Mouse (Mus musculus): Measurements from ENCODE around the gene Sept10. TPM values are rescaled to one million over a fixed set of nuclear protein-coding genes. Genes with fewer than 3 reads are reported as not detected.

Gene Sept10
- total and polyA plus RNA-seq, 2 experiments from 2014 or later: 7.3 to 8.4 TPM

DNA sequence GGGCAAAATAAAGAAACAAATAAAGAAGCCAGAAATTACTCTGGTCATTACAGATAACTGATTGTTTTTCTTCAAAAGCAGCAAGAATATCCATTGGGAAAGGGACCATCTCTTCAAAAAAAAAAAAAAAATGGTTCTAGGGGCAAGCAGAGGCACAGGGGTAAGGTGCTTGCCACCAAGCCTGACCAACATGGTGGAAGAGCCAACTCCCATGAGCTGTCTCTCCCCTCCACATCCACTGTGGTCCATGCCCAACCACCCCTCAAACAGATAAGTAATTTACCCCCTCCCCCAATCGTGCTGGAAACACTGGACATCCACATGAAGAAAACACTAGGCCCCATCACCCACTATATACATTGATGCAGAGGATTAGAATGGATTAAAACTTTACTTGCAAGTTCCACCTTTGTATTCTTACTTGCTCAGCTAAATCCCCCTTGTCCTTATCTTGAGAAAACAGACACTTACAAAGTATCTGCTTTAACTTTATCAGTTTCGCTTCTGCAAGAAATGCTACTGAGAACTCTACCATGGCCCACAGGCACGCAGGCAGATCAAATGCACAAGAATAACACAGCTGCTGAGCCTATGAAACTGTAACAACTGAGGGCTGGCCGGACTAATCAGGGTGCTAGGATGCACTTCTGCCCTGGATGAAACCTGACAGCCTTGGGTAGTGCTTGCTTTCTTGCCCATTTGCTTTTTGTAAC lies 59.3 kb downstream of the Sept10 start:
- 50% methylated on average over 4 of the region's 4 CpGs for WGBS
- no peak overlapping the region for H3K4me3 ChIP-seq (ENCODE audit: low read depth, low read length)
- H3K4me1 ChIP-seq (ENCODE audit: insufficient read depth, low read length): no peaks in the 10 kb centered on the region
- no peaks in the 10 kb centered on the region for H3K36me3 ChIP-seq (ENCODE audit: insufficient read depth, low read length)
- DNase-seq (ENCODE audit: low spot score) (no peak), ATAC-seq (ENCODE audit: low FRiP score) (no peak)
- no peak overlapping the region for H3K4me2 ChIP-seq (ENCODE audit: low read depth, low read length, poor library complexity, severe bottlenecking)
- no peaks in the 10 kb centered on the region for H3K27me3 ChIP-seq (ENCODE audit: insufficient read depth, low read length)
- H3K9me3 ChIP-seq (ENCODE audit: low read length): no peaks in the 10 kb centered on the region
- no peak overlapping the region for H3K27ac ChIP-seq (ENCODE audit: low read depth, low read length)
- no peak for TF ChIP-seq CTCF (IDR thresholded peaks at IDR 0.05)
- no peak overlapping the region for H3K9ac ChIP-seq (replicated peaks; ENCODE audit: low read length, poor library complexity, severe bottlenecking)

GRCm38 (mm10) chr10:59158627-59159026 lies 63.0 kb downstream of the Sept10 start:
- DNase-seq (ENCODE audit: low spot score): no peak
- WGBS: 78% methylated on average over 3 of the region's 3 CpGs
- Histone ChIP-seq H3K9ac (replicated peaks; ENCODE audit: low read length, poor library complexity, severe bottlenecking) (no peak overlapping the region), H3K4me1 (ENCODE audit: insufficient read depth, low read length) (no peaks in the 10 kb centered on the region), H3K4me2 (ENCODE audit: low read depth, low read length, poor library complexity, severe bottlenecking) (no peak overlapping the region), H3K27ac (ENCODE audit: low read depth, low read length) (no peak overlapping the region), H3K27me3 (ENCODE audit: insufficient read depth, low read length) (no peaks in the 10 kb centered on the region), H3K36me3 (ENCODE audit: insufficient read depth, low read length) (no peaks in the 10 kb centered on the region), H3K4me3 (ENCODE audit: low read depth, low read length) (no peak overlapping the region), H3K9me3 (ENCODE audit: low read length) (no peaks in the 10 kb centered on the region)
- ATAC-seq (ENCODE audit: low FRiP score): no peak
- TF ChIP-seq CTCF (IDR thresholded peaks at IDR 0.05): no peak

DNA sequence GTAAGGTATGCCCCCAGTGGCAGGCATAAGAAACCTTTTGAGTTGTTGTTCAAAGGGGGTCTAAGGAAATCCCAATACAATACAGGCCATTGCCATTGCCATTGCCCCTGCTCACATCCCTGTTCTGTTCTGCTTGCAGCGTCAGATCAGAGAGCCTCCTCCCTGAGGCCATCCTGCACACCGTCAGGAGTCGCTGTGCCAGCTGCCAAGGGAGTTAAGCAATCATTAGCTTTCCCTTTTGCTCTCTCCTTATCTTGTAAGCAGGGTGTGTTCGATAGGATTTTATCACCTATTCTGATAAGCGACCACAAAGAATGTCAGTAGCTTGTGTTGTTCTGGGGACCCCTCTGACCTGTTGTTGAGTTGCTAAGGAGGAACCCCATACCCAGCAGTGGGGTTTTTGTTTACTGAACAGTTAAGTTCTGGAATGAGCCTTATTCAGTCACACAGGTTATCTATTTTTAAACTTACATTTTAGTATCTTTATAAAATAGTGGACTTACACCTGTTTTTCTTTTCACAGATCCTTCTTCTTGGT lies 69.0 kb downstream of the Sept10 start:
- Histone ChIP-seq H3K4me3 (ENCODE audit: low read depth, low read length) (no peak overlapping the region), H3K4me1 (ENCODE audit: insufficient read depth, low read length) (no peaks in the 10 kb centered on the region), H3K27me3 (ENCODE audit: insufficient read depth, low read length) (no peaks in the 10 kb centered on the region), H3K27ac (ENCODE audit: low read depth, low read length) (no peak overlapping the region), H3K9me3 (ENCODE audit: low read length) (no peaks in the 10 kb centered on the region), H3K9ac (replicated peaks; ENCODE audit: low read length, poor library complexity, severe bottlenecking) (no peak overlapping the region), H3K4me2 (ENCODE audit: low read depth, low read length, poor library complexity, severe bottlenecking) (no peak overlapping the region), H3K36me3 (ENCODE audit: insufficient read depth, low read length) (no peaks in the 10 kb centered on the region)
- 65% methylated on average over 5 of the region's 5 CpGs for WGBS
- DNase-seq (ENCODE audit: low spot score) (no peak), ATAC-seq (ENCODE audit: low FRiP score) (no peak)
- TF ChIP-seq CTCF (IDR thresholded peaks at IDR 0.05): peak; percentile 28

DNA sequence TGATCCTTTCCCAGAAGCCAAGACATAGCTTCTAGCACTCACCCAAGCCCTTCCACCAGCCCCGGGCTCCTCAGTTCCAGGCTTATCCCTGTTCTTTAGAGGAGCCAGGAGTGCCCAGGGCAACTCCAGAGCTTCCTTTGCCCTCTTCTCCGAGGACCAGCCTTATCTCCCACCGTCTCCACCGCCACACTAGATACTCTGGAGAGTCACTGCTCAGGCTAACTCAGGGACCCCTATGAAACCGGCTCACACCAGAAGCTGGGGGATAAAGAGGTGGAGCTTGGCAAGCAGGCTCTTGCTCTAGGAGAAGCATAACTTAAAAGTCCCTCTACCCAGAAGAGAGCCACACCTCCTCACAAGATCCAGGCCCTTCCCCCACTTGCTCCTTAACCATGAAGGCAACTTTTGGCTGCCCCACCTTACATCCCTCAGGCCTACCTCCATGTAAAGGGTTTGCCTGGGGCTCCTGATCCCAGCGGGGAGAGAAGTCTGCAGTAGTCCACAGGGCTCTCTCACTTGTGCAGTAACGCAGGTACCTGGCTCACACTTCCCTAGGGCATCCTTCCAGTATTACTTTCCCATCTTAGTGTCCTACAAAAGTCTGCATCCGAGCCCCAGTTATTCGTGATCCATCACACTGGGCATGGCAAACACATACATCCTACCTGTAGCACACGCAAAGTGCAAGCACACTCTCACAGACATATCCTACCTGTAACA lies 70.5 kb downstream of the Sept10 start:
- Histone ChIP-seq H3K9ac (replicated peaks; ENCODE audit: low read length, poor library complexity, severe bottlenecking) (no peak overlapping the region), H3K27me3 (ENCODE audit: insufficient read depth, low read length) (no peaks in the 10 kb centered on the region), H3K4me2 (ENCODE audit: low read depth, low read length, poor library complexity, severe bottlenecking) (no peak overlapping the region), H3K4me3 (ENCODE audit: low read depth, low read length) (no peak overlapping the region), H3K9me3 (ENCODE audit: low read length) (no peaks in the 10 kb centered on the region), H3K27ac (ENCODE audit: low read depth, low read length) (no peak overlapping the region), H3K36me3 (ENCODE audit: insufficient read depth, low read length) (no peaks in the 10 kb centered on the region), H3K4me1 (ENCODE audit: insufficient read depth, low read length) (no peaks in the 10 kb centered on the region)
- DNase-seq (ENCODE audit: low spot score): no peak
- 91% methylated on average over 10 of the region's 10 CpGs for WGBS
- ATAC-seq (ENCODE audit: low FRiP score): no peak
- TF ChIP-seq CTCF (IDR thresholded peaks at IDR 0.05): no peak

- 19% methylated on average over 8 of the region's 8 CpGs for whole genome bisulfite sequencing
- peak; percentile 74 for ATAC-seq (ENCODE audit: low FRiP score)
- H3K4me1 ChIP-seq (ENCODE audit: insufficient read depth, low read length): no peaks in the 10 kb centered on the region
- H3K27ac ChIP-seq (ENCODE audit: low read depth, low read length): no peak overlapping the region
- H3K4me2 ChIP-seq (ENCODE audit: low read depth, low read length, poor library complexity, severe bottlenecking): no peak overlapping the region; the same call in 1 of the 2 replicates
- H3K36me3 ChIP-seq (ENCODE audit: insufficient read depth, low read length): no peaks in the 10 kb centered on the region
- H3K9me3 ChIP-seq (ENCODE audit: low read length): no peaks in the 10 kb centered on the region
- H3K9ac ChIP-seq (replicated peaks; ENCODE audit: low read length, poor library complexity, severe bottlenecking): no peak overlapping the region
- no peaks in the 10 kb centered on the region for H3K27me3 ChIP-seq (ENCODE audit: insufficient read depth, low read length)
- DNase-seq (ENCODE audit: low spot score): peak; percentile 85
- TF ChIP-seq CTCF (IDR thresholded peaks at IDR 0.05): peak; percentile 83
- no peak overlapping the region for H3K4me3 ChIP-seq (ENCODE audit: low read depth, low read length)
Observed at GRCm38 (mm10) chr10:59149956-59150383, 71.7 kb downstream of the Sept10 start.

DNA sequence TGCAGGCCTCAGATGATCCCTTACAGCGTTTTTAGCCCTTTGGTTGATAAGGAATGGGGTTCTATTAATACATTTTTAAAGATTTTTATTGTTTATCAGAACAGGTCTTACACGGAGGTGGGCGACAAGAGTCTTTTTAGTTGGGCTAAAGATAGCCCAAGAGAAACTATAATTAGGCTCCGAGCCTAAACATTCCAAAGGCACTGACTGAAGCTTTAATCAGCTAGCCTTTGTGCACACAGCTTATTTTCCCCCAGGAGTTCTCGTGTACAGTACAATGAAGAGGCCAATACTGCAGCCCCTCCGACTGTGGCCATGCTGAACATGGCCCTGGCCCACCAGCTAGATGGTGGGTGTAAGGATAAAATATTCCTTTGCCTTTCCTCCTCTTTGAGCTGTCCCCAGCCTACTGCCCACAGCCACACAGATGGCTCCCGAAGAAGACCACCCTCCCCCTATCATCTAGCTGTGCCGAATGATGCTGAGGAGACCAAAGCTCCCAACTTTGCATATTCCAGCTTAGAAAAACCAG lies 88.1 kb downstream of the Sept10 start:
- Histone ChIP-seq H3K9ac (replicated peaks; ENCODE audit: low read length, poor library complexity, severe bottlenecking) (no peak overlapping the region), H3K27ac (ENCODE audit: low read depth, low read length) (no peak overlapping the region), H3K36me3 (ENCODE audit: insufficient read depth, low read length) (peaks cover 5% of the 10 kb centered on the region), H3K4me1 (ENCODE audit: insufficient read depth, low read length) (no peaks in the 10 kb centered on the region), H3K4me2 (ENCODE audit: low read depth, low read length, poor library complexity, severe bottlenecking) (no peak overlapping the region), H3K27me3 (ENCODE audit: insufficient read depth, low read length) (no peaks in the 10 kb centered on the region), H3K4me3 (ENCODE audit: low read depth, low read length) (no peak overlapping the region), H3K9me3 (ENCODE audit: low read length) (no peaks in the 10 kb centered on the region)
- ATAC-seq (ENCODE audit: low FRiP score) (no peak), DNase-seq (ENCODE audit: low spot score) (no peak)
- no peak for TF ChIP-seq CTCF (IDR thresholded peaks at IDR 0.05)
- 45% methylated on average over 8 of the region's 8 CpGs for WGBS

All from midbrain, postnatal 0 days (tissue).